Mouse (Mus musculus) embryonic facial prominence, embryonic 14.5 days (tissue): ENCODE data around the gene Slc24a1. TPM values are rescaled to one million over a fixed set of nuclear protein-coding genes. Genes with fewer than 3 reads are reported as not detected.

Experiments used
- ATAC-seq: fragments of 200-750 bp; cut with Nextera tagmentation; 2 replicates; pipeline ENCODE4 v1.8.0; 2017; ENCODE audit warnings: low read depth, moderate number of reproducible peaks, moderate TSS enrichment
- DNase-seq: peaks from one replicate; pipeline ENCODE4 v3.0.0-alpha.2; 2015; ENCODE audit warnings: low spot score
- H3K27ac ChIP-seq: fragments of 300-500 bp; sonication (generic); replicated peaks from 2 replicates; pipeline ENCODE4 v1.5.1; 2014; ENCODE audit warnings: low read depth, mild to moderate bottlenecking, low read length, moderate library complexity
- H3K27me3 ChIP-seq: fragments of 300-500 bp; sonication (generic); replicated peaks from 2 replicates; pipeline ENCODE4 v1.6.1; 2014; ENCODE audit warnings: low read length; ENCODE audit not compliant: control insufficient read depth, insufficient read depth
- H3K36me3 ChIP-seq: fragments of 300-500 bp; sonication (generic); 2 replicates; pipeline ENCODE4 v1.6.1; 2014; ENCODE audit warnings: low read length, mixed read lengths; ENCODE audit not compliant: control insufficient read depth, insufficient read depth
- H3K4me1 ChIP-seq: fragments of 300-500 bp; sonication (generic); 2 replicates; pipeline ENCODE4 v1.6.1; 2014; ENCODE audit warnings: antibody characterized with exemption, low read length; ENCODE audit not compliant: control insufficient read depth, insufficient read depth
- H3K4me2 ChIP-seq: fragments of 300-500 bp; sonication (generic); 2 replicates; pipeline ENCODE4 v1.6.1; 2014; ENCODE audit warnings: low read depth, mild to moderate bottlenecking, low read length, moderate library complexity, mixed read lengths
- H3K4me3 ChIP-seq: fragments of 300-500 bp; sonication (generic); 2 replicates; pipeline ENCODE4 v1.5.1; 2014; ENCODE audit warnings: low read depth, mild to moderate bottlenecking, low read length
- H3K9ac ChIP-seq: fragments of 300-500 bp; sonication (generic); 2 replicates; pipeline ENCODE4 v1.6.1; 2014; ENCODE audit warnings: low read depth, mild to moderate bottlenecking, low read length, moderate library complexity, mixed read lengths
- H3K9me3 ChIP-seq: fragments of 300-500 bp; sonication (generic); 2 replicates; pipeline ENCODE4 v1.6.1; 2016; ENCODE audit warnings: low read length; ENCODE audit not compliant: control insufficient read depth
- WGBS: fragments of 180-500 bp; shearing (Covaris S2); extraction: QIAGEN DNeasy Blood & Tissue Kit; methylation state at CpG from one replicate; pipeline ENCODE4 v1.1.7; 2014; 5-methylcytosine and 5-hydroxymethylcytosine counted together
- microRNA-seq: library from miRNA; unstranded; fragments of <30 nt; microRNA quantifications from one replicate; pipeline ENCODE4, GENCODE M21; 2016; ENCODE audit warnings: borderline number of aligned reads
- polyA plus RNA-seq: library from polyadenylated mRNA; unstranded; fragments of >200 nt; fragmentation: Nextera tagmentation; extraction: Ambion mirVana; gene quantifications from 2 replicates; pipeline ENCODE4 v1.2.1, GENCODE M21; 2014

Gene Slc24a1
- polyA plus RNA-seq, 1 experiment from 2014 or later: not detected

DNA sequence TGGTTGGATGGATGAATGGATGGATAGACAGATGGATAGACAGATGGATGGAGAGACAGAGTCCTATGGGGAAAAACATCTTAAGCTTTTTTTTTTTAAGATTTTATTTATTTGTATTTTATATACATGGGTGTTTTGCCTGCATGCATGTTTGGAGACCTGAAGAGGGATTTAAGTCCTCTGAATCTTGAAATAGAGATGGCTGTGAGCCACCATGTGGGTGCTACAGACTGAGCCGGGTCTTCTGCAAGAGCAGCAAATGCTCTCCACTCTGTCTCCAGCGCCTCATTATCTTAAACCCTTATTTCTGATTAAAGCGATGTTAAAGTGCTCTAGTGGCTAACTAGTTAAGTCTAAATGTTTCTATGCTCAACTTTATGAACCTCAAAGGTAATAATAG is 44.0 kb downstream of the Slc24a1 start:
- H3K9ac ChIP-seq: no peak overlapping the region
- peaks cover 38% of the 10 kb centered on the region for H3K36me3 ChIP-seq
- DNase-seq: no peak
- 89% methylated on average over 3 of the region's 3 CpGs for WGBS
- no peak overlapping the region for H3K4me3 ChIP-seq
- no peaks in the 10 kb centered on the region for H3K9me3 ChIP-seq
- H3K4me1 ChIP-seq: no peaks in the 10 kb centered on the region
- no peaks in the 10 kb centered on the region for H3K27me3 ChIP-seq
- ATAC-seq: no peak
- no peak overlapping the region for H3K27ac ChIP-seq
- H3K4me2 ChIP-seq: no peak overlapping the region

DNA sequence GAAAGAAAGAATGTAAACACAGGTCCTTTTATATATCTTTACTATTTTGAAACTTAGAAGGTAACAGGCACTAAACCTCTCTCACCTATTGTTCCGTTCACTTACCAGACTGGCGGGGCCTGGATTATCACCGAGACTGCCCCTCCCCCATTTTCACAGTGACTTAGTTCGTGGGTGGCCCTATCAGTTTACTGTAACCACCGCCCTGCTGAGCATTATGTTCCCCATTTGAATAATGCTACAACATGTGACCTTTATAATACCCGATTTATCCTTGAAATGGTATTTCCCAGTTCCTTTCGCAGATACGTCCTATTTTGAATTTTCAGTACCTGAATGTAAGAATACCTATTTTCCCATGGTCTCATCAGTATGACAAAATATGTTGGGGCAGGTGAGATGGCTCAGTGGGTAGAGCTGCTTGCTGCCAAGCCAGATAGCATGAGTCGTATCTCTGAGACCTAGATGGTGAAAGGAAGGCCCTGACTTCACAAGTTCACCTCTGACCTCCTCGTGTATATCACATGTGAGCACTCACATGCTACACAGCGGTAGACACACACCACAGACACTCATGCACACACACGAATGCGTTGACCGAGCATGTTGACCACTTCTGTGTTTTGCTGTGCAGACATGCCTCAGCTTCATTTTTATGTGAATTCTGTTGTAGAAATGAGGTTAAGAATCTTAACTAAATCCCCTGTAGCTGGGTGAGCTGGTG is 46.3 kb downstream of the Slc24a1 start:
- H3K27me3 ChIP-seq: no peaks in the 10 kb centered on the region
- no peak overlapping the region for H3K9ac ChIP-seq
- no peak for ATAC-seq
- H3K27ac ChIP-seq: no peak overlapping the region
- no peak overlapping the region for H3K4me3 ChIP-seq
- 85% methylated on average over 14 of the region's 14 CpGs for WGBS
- H3K4me1 ChIP-seq: no peaks in the 10 kb centered on the region
- no peaks in the 10 kb centered on the region for H3K9me3 ChIP-seq
- DNase-seq: no peak
- peaks cover 36% of the 10 kb centered on the region for H3K36me3 ChIP-seq
- H3K4me2 ChIP-seq: no peak overlapping the region

DNA sequence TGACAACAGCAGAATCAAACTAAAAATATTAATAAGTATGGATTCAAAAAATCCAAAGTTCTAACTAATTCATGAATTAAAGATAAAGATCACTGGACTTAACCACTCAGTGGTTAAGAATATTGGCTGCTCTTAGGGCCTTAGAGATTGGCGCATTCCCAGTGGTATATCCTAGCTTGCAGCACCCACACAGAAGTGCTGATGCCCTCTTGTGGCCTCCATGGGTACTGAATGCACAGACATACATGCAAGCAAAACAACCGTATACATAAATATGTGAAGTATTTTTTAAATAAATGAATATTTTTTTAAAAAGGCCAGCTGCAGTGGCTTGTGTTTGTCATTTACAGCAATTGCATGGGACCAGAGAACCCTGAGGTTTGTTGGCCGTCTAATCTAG is 48.0 kb downstream of the Slc24a1 start:
- Histone ChIP-seq H3K4me2 (no peak overlapping the region), H3K27ac (no peak overlapping the region), H3K27me3 (no peaks in the 10 kb centered on the region), H3K9me3 (no peaks in the 10 kb centered on the region), H3K9ac (no peak overlapping the region), H3K4me3 (no peak overlapping the region), H3K36me3 (peaks cover 37% of the 10 kb centered on the region), H3K4me1 (no peaks in the 10 kb centered on the region)
- ATAC-seq (peak; percentile 47; the same call in 1 of the 2 replicates), DNase-seq (peak; percentile 89)
- 65% methylated on average over 3 of the region's 3 CpGs for WGBS

DNA sequence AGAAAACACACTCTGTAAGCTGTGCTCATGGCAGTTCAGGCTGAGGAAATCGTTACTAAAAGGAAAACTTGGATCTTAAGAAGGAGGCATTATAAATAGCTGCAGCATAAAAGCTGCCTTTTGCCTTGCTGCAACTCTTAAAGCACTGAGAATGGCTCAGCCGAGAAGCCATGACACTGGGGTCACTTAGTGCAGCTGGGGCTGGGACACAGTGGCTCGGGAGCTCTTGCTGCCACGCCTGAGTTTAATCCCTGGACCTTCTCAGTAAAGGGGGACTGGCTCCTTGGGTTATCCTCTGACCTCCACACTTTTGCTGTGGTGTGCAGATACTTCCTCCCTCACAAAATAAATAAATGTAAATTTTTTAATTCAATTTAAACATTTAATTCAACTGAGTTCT is 48.5 kb downstream of the Slc24a1 start:
- WGBS: 34% methylated on average over 4 of the region's 4 CpGs
- no peak overlapping the region for H3K9ac ChIP-seq
- ATAC-seq (no peak), DNase-seq (no peak)
- no peak overlapping the region for H3K4me2 ChIP-seq
- no peaks in the 10 kb centered on the region for H3K4me1 ChIP-seq
- H3K9me3 ChIP-seq: no peaks in the 10 kb centered on the region
- no peak overlapping the region for H3K27ac ChIP-seq
- H3K36me3 ChIP-seq: peaks cover 42% of the 10 kb centered on the region
- H3K27me3 ChIP-seq: no peaks in the 10 kb centered on the region
- no peak overlapping the region for H3K4me3 ChIP-seq

DNA sequence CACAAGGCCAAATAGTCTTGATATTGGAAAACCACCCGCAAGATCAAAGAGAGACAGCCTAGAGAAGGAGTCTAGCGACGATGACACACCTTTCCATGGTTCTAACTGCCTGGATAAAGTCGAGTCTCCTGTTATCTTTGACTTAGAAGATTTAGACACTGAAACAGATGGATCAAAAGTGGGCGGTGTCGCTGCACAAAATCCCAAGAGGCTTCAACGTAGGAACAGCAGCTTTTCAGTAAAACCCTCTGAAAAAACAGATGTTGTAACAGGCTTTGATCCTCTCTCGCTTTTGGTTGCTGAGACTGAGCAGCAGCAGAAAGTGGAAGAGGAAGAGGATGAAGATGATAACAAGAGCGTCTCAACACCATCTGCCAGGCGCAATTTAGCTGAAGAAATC is 54.8 kb downstream of the Slc24a1 start:
- H3K4me2 ChIP-seq: no peak overlapping the region
- no peak for ATAC-seq
- no peaks in the 10 kb centered on the region for H3K4me1 ChIP-seq
- no peak overlapping the region for H3K4me3 ChIP-seq
- no peak overlapping the region for H3K9ac ChIP-seq
- H3K36me3 ChIP-seq: peaks cover 33% of the 10 kb centered on the region
- no peaks in the 10 kb centered on the region for H3K27me3 ChIP-seq
- DNase-seq: no peak
- H3K27ac ChIP-seq: no peak overlapping the region
- WGBS: 78% methylated on average over 10 of the region's 10 CpGs
- H3K9me3 ChIP-seq: no peaks in the 10 kb centered on the region

DNA sequence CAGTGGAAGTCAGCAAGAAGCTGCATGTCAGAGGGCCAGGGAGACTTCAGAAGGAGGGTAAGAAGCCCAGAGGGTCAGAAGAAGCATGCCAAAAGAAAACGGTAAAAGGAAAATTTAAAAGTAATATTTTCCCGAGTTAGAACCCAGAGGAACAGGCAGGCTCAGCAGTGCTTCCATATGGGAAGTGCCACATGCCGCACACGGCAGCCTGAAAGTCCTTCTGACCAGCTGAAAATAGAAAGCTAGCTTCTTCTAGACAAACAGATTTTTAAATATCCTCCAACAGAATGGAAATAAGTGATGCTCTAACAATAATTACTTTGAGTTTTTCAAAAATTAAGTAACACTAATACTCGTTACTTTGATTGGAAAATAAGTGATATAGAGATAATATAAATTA is 65.4 kb downstream of the Slc24a1 start:
- H3K4me3 ChIP-seq: no peak overlapping the region
- no peak overlapping the region for H3K27ac ChIP-seq
- WGBS: 77% methylated on average over 5 of the region's 5 CpGs
- 0 out of 2 replicates have a peak, but pooled peaks cover 5% of the 10 kb centered on the region for H3K36me3 ChIP-seq
- no peak for DNase-seq
- H3K9me3 ChIP-seq: no peaks in the 10 kb centered on the region
- no peak overlapping the region for H3K4me2 ChIP-seq
- H3K9ac ChIP-seq: no peak overlapping the region
- ATAC-seq: no peak
- H3K4me1 ChIP-seq: no peaks in the 10 kb centered on the region
- no peaks in the 10 kb centered on the region for H3K27me3 ChIP-seq

Small RNA genes lying within 50 kb of the gene (microRNA-seq; reads per million reads assigned to microRNA genes)
- not detected for gene Gm25640

Other genes starting within 250 kb of the Slc24a1 start
- 401 and 403 TPM in 2 replicates for gene Rab11a, start 213.8 kb downstream of the Slc24a1 start, polyA plus RNA-seq
- gene Dennd4a, start 140.3 kb downstream of the Slc24a1 start, polyA plus RNA-seq: 7.5 and 8.9 TPM in 2 replicates
- 44.3 and 53.2 TPM in 2 replicates for gene Ints14, start 9.3 kb upstream of the Slc24a1 start, polyA plus RNA-seq
- gene Hacd3, start 70.1 kb upstream of the Slc24a1 start, polyA plus RNA-seq: 37.9 and 41.5 TPM in 2 replicates
- 31.7 and 32.2 TPM in 2 replicates for gene Dpp8, start 80.8 kb upstream of the Slc24a1 start, polyA plus RNA-seq
- gene Igdcc4, start 149.9 kb upstream of the Slc24a1 start, polyA plus RNA-seq: 55.6 and 58.5 TPM in 2 replicates
- 1.1 and 1.4 TPM in 2 replicates for gene Igdcc3, start 189.6 kb upstream of the Slc24a1 start, polyA plus RNA-seq
- 6.9 and 7.2 TPM in 2 replicates for gene Parp16, start 243.7 kb upstream of the Slc24a1 start, polyA plus RNA-seq